Mouse (Mus musculus) liver, postnatal 0 days (tissue): Measurements from ENCODE around the gene Clec1b.

Source experiments
- CTCF ChIP-seq: sonication (generic); IDR thresholded peaks from 2 replicates; pipeline ENCODE4 v1.5.1; 2016; ENCODE audit warnings: antibody characterized with exemption, low read depth
- EP300 ChIP-seq: IDR thresholded peaks from 2 replicates; pipeline ENCODE4 v1.6.1; 2016; ENCODE audit warnings: antibody characterized with exemption, low read depth, mild to moderate bottlenecking

DNA sequence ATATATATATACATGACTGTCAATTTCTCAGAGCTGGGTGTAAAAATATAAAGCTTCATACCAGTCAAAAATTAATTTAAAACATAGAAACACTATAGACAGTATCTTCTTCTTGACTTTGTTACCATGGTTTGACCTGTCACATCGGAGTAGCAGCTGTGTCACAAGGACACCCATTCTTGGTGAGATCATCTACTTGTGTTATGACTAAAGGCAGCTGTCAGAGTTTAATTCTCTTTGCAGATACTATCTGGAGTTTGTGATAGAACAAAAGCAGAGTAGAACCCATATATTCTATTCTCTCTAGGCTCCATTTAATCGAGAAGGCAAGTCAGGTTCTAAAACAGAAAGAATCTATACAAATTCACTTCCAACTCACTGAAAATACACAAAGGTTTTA is 40.9 kb downstream of the Clec1b start:
- TF ChIP-seq CTCF, result no peak
- no peak for TF ChIP-seq EP300
